Mouse (Mus musculus) ovary, postnatal 36 days (tissue): Measurements from ENCODE around the gene Fam120c.
A peak's percentile ranks its signal among the peaks of the same experiment; 100 is the strongest.

Source experiments
- DNase-seq: peaks from one replicate; pipeline ENCODE4 v3.0.0; 2022; ENCODE audit warnings: low spot score, mixed read lengths

Gene Fam120c

DNA sequence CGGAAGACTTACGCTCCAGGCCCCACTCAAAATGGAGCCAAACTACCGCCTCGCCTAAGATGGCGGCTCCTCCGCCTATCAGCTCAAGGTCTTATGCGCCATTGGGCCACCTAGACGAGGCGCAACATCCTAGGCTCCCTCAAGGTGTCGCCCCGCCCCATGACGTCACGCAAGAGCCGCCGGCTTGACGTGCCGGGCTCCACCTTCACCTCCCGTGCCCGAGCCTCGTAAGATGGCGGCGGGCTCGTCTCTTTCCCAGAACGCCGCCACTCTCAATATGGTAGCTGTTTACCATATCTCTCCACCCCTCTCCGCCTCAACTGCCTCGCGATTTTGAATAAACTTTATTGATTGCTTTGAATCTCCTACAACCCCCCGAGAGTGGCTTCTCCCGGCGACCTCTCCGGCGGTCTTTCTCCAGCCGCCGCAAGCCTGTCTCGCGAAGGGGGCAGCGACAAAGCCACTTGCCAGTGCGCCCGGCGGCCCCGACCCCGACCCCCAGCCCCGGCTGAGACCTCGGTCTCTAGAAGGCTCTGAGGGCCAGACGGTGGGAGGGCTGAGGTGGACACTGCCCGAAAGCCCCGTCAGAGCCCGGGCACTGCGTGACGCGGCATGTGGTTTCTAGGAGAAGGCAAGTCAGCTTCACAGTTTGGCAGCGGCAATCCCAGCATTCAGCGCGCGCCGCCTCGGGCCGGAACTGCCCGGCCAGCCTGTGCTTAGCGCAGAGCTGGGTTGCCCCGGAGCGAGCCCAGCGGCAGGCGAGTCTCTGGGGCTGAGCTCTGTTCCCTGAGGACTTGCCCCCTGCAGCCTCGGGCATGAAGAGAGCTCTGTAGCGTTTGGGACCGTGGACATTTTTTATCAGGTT is 176.7 kb downstream of the Fam120c start, which contains the start of gene Phf8:
Gene Phf8, plus strand, starts transcription at position 215 of the 865 bp plus-strand sequence.
- DNase-seq, result peak; percentile 94
